Mouse (Mus musculus) hindbrain, embryonic 16.5 days (tissue): ENCODE results near the gene Hspa13. TPM values are rescaled to one million over a fixed set of nuclear protein-coding genes. Genes with fewer than 3 reads are reported as not detected.

Source experiments
- ATAC-seq: fragments of 200-750 bp; cut with Nextera tagmentation; 2 replicates; pipeline ENCODE4 v1.8.0; 2017; ENCODE audit warnings: moderate TSS enrichment, moderate library complexity
- H3K27ac ChIP-seq: fragments of 300-500 bp; sonication (generic); 2 replicates; pipeline ENCODE4 v1.5.1; 2014; ENCODE audit warnings: low read depth, mild to moderate bottlenecking, control low read depth, low read length, moderate library complexity
- H3K27me3 ChIP-seq: fragments of 300-500 bp; sonication (generic); replicated peaks from 2 replicates; pipeline ENCODE4 v1.6.1; 2014; ENCODE audit warnings: low read length; ENCODE audit not compliant: control insufficient read depth, insufficient read depth
- H3K36me3 ChIP-seq: fragments of 300-500 bp; sonication (generic); 2 replicates; pipeline ENCODE4 v1.6.1; 2014; ENCODE audit warnings: mild to moderate bottlenecking, low read length, moderate library complexity, mixed read lengths; ENCODE audit not compliant: control insufficient read depth, insufficient read depth
- H3K4me1 ChIP-seq: fragments of 300-500 bp; sonication (generic); 2 replicates; pipeline ENCODE4 v1.6.1; 2014; ENCODE audit warnings: low read depth, low read length; ENCODE audit not compliant: control insufficient read depth, insufficient read depth
- H3K4me2 ChIP-seq: fragments of 300-500 bp; sonication (generic); 2 replicates; pipeline ENCODE4 v1.6.1; 2014; ENCODE audit warnings: mild to moderate bottlenecking, low read length, control low read depth, moderate library complexity
- H3K4me3 ChIP-seq: fragments of 300-500 bp; sonication (generic); 2 replicates; pipeline ENCODE4 v1.5.1; 2014; ENCODE audit warnings: mild to moderate bottlenecking, low read length, control low read depth, moderate library complexity
- H3K9ac ChIP-seq: fragments of 300-500 bp; sonication (generic); 2 replicates; pipeline ENCODE4 v1.6.1; 2014; ENCODE audit warnings: low read depth, mild to moderate bottlenecking, control low read depth, low read length, moderate library complexity
- H3K9me3 ChIP-seq: fragments of 300-500 bp; sonication (generic); 2 replicates; pipeline ENCODE4 v1.6.1; 2014; ENCODE audit warnings: mild to moderate bottlenecking, low read length, moderate library complexity; ENCODE audit not compliant: control insufficient read depth
- WGBS: fragments of 180-500 bp; shearing (Covaris S2); extraction: QIAGEN DNeasy Blood & Tissue Kit; methylation state at CpG from one replicate; pipeline ENCODE4 v1.1.7; 2014; 5-methylcytosine and 5-hydroxymethylcytosine counted together
- microRNA-seq: library from miRNA; unstranded; fragments of <30 nt; microRNA quantifications from one replicate; pipeline ENCODE4, GENCODE M21; 2017
- polyA plus RNA-seq: library from polyadenylated mRNA; unstranded; fragments of >200 nt; fragmentation: Nextera tagmentation; extraction: Ambion mirVana; gene quantifications from 2 replicates; pipeline ENCODE4 v1.2.1, GENCODE M21; 2015

Hspa13 gene
- polyA plus RNA-seq, 1 experiment from 2014 or later = 37.0 TPM

DNA sequence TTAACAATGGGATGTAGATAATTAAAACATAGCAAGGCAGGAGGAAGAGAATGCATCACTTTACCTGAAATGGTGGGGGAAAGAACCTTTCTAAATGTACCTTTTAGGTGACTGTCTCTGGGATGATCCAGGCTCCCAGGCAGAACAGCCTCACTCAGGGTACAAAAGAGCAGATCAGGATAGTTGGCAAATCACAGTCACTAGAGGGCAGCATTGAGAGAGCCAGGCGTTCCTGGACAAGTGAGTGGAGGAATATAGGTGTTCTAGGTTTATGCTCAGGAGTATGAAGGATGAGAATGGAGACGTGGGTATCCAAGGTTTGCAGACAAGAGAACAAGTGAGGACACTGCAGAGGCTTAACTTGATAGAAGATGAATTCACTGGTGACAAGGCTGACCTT lies 70.7 kb downstream of the Hspa13 start:
- Histone ChIP-seq H3K4me3 (no peak overlapping the region), H3K9me3 (no peaks in the 10 kb centered on the region), H3K27ac (no peak overlapping the region), H3K4me1 (no peaks in the 10 kb centered on the region), H3K36me3 (no peaks in the 10 kb centered on the region), H3K4me2 (no peak overlapping the region), H3K27me3 (no peaks in the 10 kb centered on the region), H3K9ac (no peak overlapping the region)
- 27% methylated on average over 2 of the region's 2 CpGs for WGBS
- ATAC-seq = peak; percentile 69; the same call in 1 of the 2 replicates

Small RNAs within 50 kb of the gene (microRNA-seq; reads per million reads assigned to microRNA genes)
- not detected for gene Gm22923

Other genes starting within 250 kb of the Hspa13 start
- not detected in 2 replicates for gene Lipi, start 181.0 kb downstream of the Hspa13 start, polyA plus RNA-seq
- 3.6 and 4.5 TPM in 2 replicates for gene Rbm11, start 174.3 kb downstream of the Hspa13 start, polyA plus RNA-seq